Mouse (Mus musculus) liver, adult 2 months (tissue): ENCODE results near the gene Ankrd23. TPM values are rescaled to one million over a fixed set of nuclear protein-coding genes. Genes with fewer than 3 reads are reported as not detected.

ENCODE experiments used
- DNase-seq: peaks from one replicate; pipeline ENCODE4 v3.0.0-alpha.2; 2011; ENCODE audit warnings: low read depth, low spot score; ENCODE audit errors: extremely low read depth
- H3K27ac ChIP-seq: fragments of 200-500 bp; replicated peaks from 2 replicates; pipeline ENCODE4 v1.5.1; 2012; ENCODE audit warnings: low read depth, mild to moderate bottlenecking, control low read depth, inconsistent platforms, low read length; ENCODE audit not compliant: insufficient read depth
- H3K27me3 ChIP-seq: fragments of 200-500 bp; 2 replicates; pipeline ENCODE4 v1.6.1; 2012; ENCODE audit warnings: mild to moderate bottlenecking, moderate library complexity, low read length, inconsistent platforms; ENCODE audit not compliant: control insufficient read depth, insufficient read depth
- H3K36me3 ChIP-seq: fragments of 200-500 bp; 2 replicates; pipeline ENCODE4 v1.6.1; 2012; ENCODE audit warnings: low read length, inconsistent platforms; ENCODE audit not compliant: control insufficient read depth, insufficient read depth
- H3K4me1 ChIP-seq: fragments of 200-500 bp; 2 replicates; pipeline ENCODE4 v1.6.1; 2011; ENCODE audit warnings: low read length; ENCODE audit not compliant: control insufficient read depth, insufficient read depth
- H3K4me3 ChIP-seq: fragments of 200-500 bp; 2 replicates; pipeline ENCODE4 v1.5.1; 2011; ENCODE audit warnings: low read depth, mild to moderate bottlenecking, control low read depth, low read length, moderate library complexity; ENCODE audit not compliant: insufficient read depth
- H3K79me2 ChIP-seq: fragments of 200-500 bp; 2 replicates; pipeline ENCODE4 v1.6.1; 2012; ENCODE audit warnings: inconsistent platforms, mild to moderate bottlenecking, low read length, moderate library complexity; ENCODE audit not compliant: control insufficient read depth, insufficient read depth
- H3K9ac ChIP-seq: fragments of 200-500 bp; 2 replicates; pipeline ENCODE4 v1.6.1; 2012; ENCODE audit warnings: low read depth, mild to moderate bottlenecking, control low read depth, inconsistent platforms, low read length
- CTCF ChIP-seq: fragments of 200-500 bp; IDR thresholded peaks from 2 replicates; pipeline ENCODE4 v1.5.1; 2011; ENCODE audit warnings: low read depth, low read length, control low read depth
- POLR2A ChIP-seq: fragments of 200-500 bp; IDR thresholded peaks from 2 replicates; pipeline ENCODE4 v1.6.1; 2011; ENCODE audit warnings: low read length, control low read depth; ENCODE audit not compliant: insufficient read depth; ENCODE audit errors: extremely low read depth
- WGBS: fragments of 180-500 bp; shearing (Covaris S2); methylation state at CpG from one replicate; pipeline ENCODE4 v1.1.7; 2018; 5-methylcytosine and 5-hydroxymethylcytosine counted together
- polyA plus RNA-seq: library from polyadenylated mRNA; depleted of rRNA; stranded (reverse); fragments of >200 nt; gene quantifications from 2 replicates; pipeline ENCODE4 v1.2.3, GENCODE M21; 2012
- total RNA-seq: library from RNA; depleted of rRNA; stranded (reverse); fragments of >200 nt; gene quantifications from 2 replicates; pipeline ENCODE4 v1.2.3, GENCODE M21; 2014

The Ankrd23 gene
- total and polyA plus RNA-seq, 2 experiments, result 1.8 to 5.1 TPM

GRCm38 (mm10) chr1:36572709-36573108, 36.0 kb upstream of the Ankrd23 start:
- no peak for DNase-seq
- no peak for TF ChIP-seq CTCF
- no peak for TF ChIP-seq POLR2A
- Histone ChIP-seq H3K27me3 (no peaks in the 10 kb centered on the region), H3K27ac (no peak overlapping the region), H3K79me2 (no peaks in the 10 kb centered on the region), H3K4me1 (peaks cover 8% of the 10 kb centered on the region; the same call in 1 of the 2 replicates), H3K4me3 (no peak overlapping the region), H3K36me3 (no peaks in the 10 kb centered on the region), H3K9ac (no peak overlapping the region)
- 65% methylated on average over 1 of the region's 1 CpGs for WGBS

- Histone ChIP-seq H3K79me2 (no peaks in the 10 kb centered on the region), H3K4me1 (peaks cover 8% of the 10 kb centered on the region; the same call in 1 of the 2 replicates), H3K36me3 (no peaks in the 10 kb centered on the region), H3K4me3 (no peak overlapping the region), H3K27me3 (no peaks in the 10 kb centered on the region), H3K27ac (peak overlapping the region; percentile 42), H3K9ac (no peak overlapping the region)
- 84% methylated on average over 2 of the region's 2 CpGs for WGBS
- no peak for TF ChIP-seq CTCF
- TF ChIP-seq POLR2A, result no peak
- no peak for DNase-seq
Observed at GRCm38 (mm10) chr1:36572140-36572700, 35.5 kb upstream of the Ankrd23 start.

- DNase-seq, result peak; percentile 43
- peaks cover 8% of the 10 kb centered on the region; the same call in 1 of the 2 replicates for H3K4me1 ChIP-seq
- no peak for TF ChIP-seq POLR2A
- TF ChIP-seq CTCF, result no peak
- no peaks in the 10 kb centered on the region for H3K36me3 ChIP-seq
- no peak overlapping the region for H3K4me3 ChIP-seq
- peak overlapping the region; percentile 51 for H3K27ac ChIP-seq
- H3K79me2 ChIP-seq, result no peaks in the 10 kb centered on the region
- 54% methylated on average over 6 of the region's 6 CpGs for WGBS
- no peak overlapping the region for H3K9ac ChIP-seq
- no peaks in the 10 kb centered on the region for H3K27me3 ChIP-seq
Observed at GRCm38 (mm10) chr1:36571627-36572026, 34.9 kb upstream of the Ankrd23 start.

GRCm38 (mm10) chr1:36570320-36570719, 33.6 kb upstream of the Ankrd23 start:
- peaks cover 5% of the 10 kb centered on the region; the same call in 1 of the 2 replicates for H3K4me1 ChIP-seq
- no peaks in the 10 kb centered on the region for H3K79me2 ChIP-seq
- no peaks in the 10 kb centered on the region for H3K27me3 ChIP-seq
- H3K9ac ChIP-seq, result no peak overlapping the region
- H3K27ac ChIP-seq, result 0 out of 2 replicates have a peak overlapping the region, but pooled peaks have one; percentile 10
- no peak overlapping the region for H3K4me3 ChIP-seq
- 92% methylated on average over 5 of the region's 5 CpGs for WGBS
- no peaks in the 10 kb centered on the region for H3K36me3 ChIP-seq
- TF ChIP-seq POLR2A, result no peak
- TF ChIP-seq CTCF, result no peak
- no peak for DNase-seq

- Histone ChIP-seq H3K9ac (0 out of 2 replicates have a peak overlapping the region, but pooled peaks have one; percentile 11), H3K4me3 (no peak overlapping the region), H3K27ac (peak overlapping the region; percentile 48), H3K27me3 (no peaks in the 10 kb centered on the region), H3K79me2 (no peaks in the 10 kb centered on the region), H3K4me1 (peaks cover 5% of the 10 kb centered on the region; the same call in 1 of the 2 replicates), H3K36me3 (no peaks in the 10 kb centered on the region)
- 64% methylated on average over 7 of the region's 7 CpGs for WGBS
- DNase-seq, result no peak
- TF ChIP-seq POLR2A, result no peak
Observed at GRCm38 (mm10) chr1:36569694-36570276, 33.1 kb upstream of the Ankrd23 start.

- peaks cover 6% of the 10 kb centered on the region; the same call in 1 of the 2 replicates for H3K4me1 ChIP-seq
- H3K9ac ChIP-seq, result no peak overlapping the region
- H3K4me3 ChIP-seq, result no peak overlapping the region
- DNase-seq, result no peak
- H3K36me3 ChIP-seq, result no peaks in the 10 kb centered on the region
- no peaks in the 10 kb centered on the region for H3K79me2 ChIP-seq
- 71% methylated on average over 4 of the region's 4 CpGs for WGBS
- no peaks in the 10 kb centered on the region for H3K27me3 ChIP-seq
- H3K27ac ChIP-seq, result peak overlapping the region; percentile 48; the same call in 1 of the 2 replicates
- TF ChIP-seq POLR2A (no peak), CTCF (no peak)
Observed at GRCm38 (mm10) chr1:36568776-36569175, 32.1 kb upstream of the Ankrd23 start.
